Mouse (Mus musculus): ENCODE measurements around the gene Ak7. TPM values are rescaled to one million over a fixed set of nuclear protein-coding genes. Genes with fewer than 3 reads are reported as not detected.

The Ak7 gene
- polyA plus RNA-seq, 1 experiment from 2014 or later, result 0.21 TPM

DNA sequence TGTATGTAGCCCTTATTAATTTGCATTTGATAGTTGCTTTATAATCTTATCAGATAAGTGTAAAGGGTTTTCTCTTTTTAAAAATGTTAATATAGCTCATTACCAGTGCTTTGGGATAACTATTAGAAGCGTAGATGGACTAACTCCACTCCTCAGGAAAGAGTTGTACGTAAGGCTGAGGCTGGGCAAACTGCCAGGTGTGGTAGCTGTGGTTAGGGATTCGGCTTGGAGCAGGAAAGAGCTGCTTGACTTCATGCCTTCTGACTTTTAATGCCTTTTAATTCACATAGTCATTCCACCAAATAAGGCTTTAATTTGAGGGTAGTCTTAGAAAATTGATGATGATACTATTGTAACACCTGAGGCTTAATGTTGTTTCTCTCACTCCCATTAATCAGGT is 103.2 kb downstream of the Ak7 start:
- Histone ChIP-seq H3K4me1 (ENCODE audit: insufficient read depth) (0 out of 2 replicates have a peak, but pooled peaks cover 5% of the 10 kb centered on the region), H3K9ac (replicated peaks) (no peak overlapping the region), H3K27ac (ENCODE audit: low read depth) (no peak overlapping the region), H3K27me3 (ENCODE audit: insufficient read depth, low read length) (no peaks in the 10 kb centered on the region), H3K36me3 (replicated peaks; ENCODE audit: insufficient read depth, low read length) (peaks cover 69% of the 10 kb centered on the region), H3K4me2 (ENCODE audit: low read depth, low read length) (no peak overlapping the region), H3K4me3 (ENCODE audit: low read depth, low read length) (no peak overlapping the region), H3K9me3 (ENCODE audit: low read length) (no peaks in the 10 kb centered on the region)
- ATAC-seq (no peak), DNase-seq (no peak)
- 62% methylated on average over 3 of the region's 3 CpGs for WGBS (ENCODE audit: insufficient replicate concordance)
- TF ChIP-seq EP300 (IDR thresholded peaks at IDR 0.05; ENCODE audit: low read depth) (no peak), CTCF (IDR thresholded peaks at IDR 0.05; ENCODE audit: low read depth) (no peak)

GRCm38 (mm10) chr12:105810608-105811007 is 104.8 kb downstream of the Ak7 start:
- no peaks in the 10 kb centered on the region for H3K27me3 ChIP-seq (ENCODE audit: insufficient read depth, low read length)
- no peak for TF ChIP-seq CTCF (IDR thresholded peaks at IDR 0.05; ENCODE audit: low read depth)
- H3K9me3 ChIP-seq (ENCODE audit: low read length), result no peaks in the 10 kb centered on the region
- ATAC-seq (no peak), DNase-seq (no peak)
- WGBS (ENCODE audit: insufficient replicate concordance), result 61% methylated on average over 6 of the region's 6 CpGs
- no peak overlapping the region for H3K27ac ChIP-seq (ENCODE audit: low read depth)
- H3K4me1 ChIP-seq (ENCODE audit: insufficient read depth), result 0 out of 2 replicates have a peak, but pooled peaks cover 2% of the 10 kb centered on the region
- H3K36me3 ChIP-seq (replicated peaks; ENCODE audit: insufficient read depth, low read length), result peaks cover 75% of the 10 kb centered on the region
- H3K4me2 ChIP-seq (ENCODE audit: low read depth, low read length), result no peak overlapping the region
- H3K9ac ChIP-seq (replicated peaks), result no peak overlapping the region
- H3K4me3 ChIP-seq (ENCODE audit: low read depth, low read length), result no peak overlapping the region

GRCm38 (mm10) chr12:105813957-105814356 is 108.2 kb downstream of the Ak7 start:
- TF ChIP-seq CTCF (IDR thresholded peaks at IDR 0.05; ENCODE audit: low read depth) (no peak), EP300 (IDR thresholded peaks at IDR 0.05; ENCODE audit: low read depth) (no peak)
- no peaks in the 10 kb centered on the region for H3K27me3 ChIP-seq (ENCODE audit: insufficient read depth, low read length)
- WGBS (ENCODE audit: insufficient replicate concordance), result 87% methylated on average over 6 of the region's 6 CpGs
- ATAC-seq, result no peak
- H3K4me1 ChIP-seq (ENCODE audit: insufficient read depth), result no peaks in the 10 kb centered on the region
- H3K9ac ChIP-seq (replicated peaks), result no peak overlapping the region
- H3K9me3 ChIP-seq (ENCODE audit: low read length), result no peaks in the 10 kb centered on the region
- DNase-seq, result no peak
- no peak overlapping the region for H3K4me3 ChIP-seq (ENCODE audit: low read depth, low read length)
- H3K4me2 ChIP-seq (ENCODE audit: low read depth, low read length), result no peak overlapping the region
- no peak overlapping the region for H3K27ac ChIP-seq (ENCODE audit: low read depth)
- peaks cover 75% of the 10 kb centered on the region for H3K36me3 ChIP-seq (replicated peaks; ENCODE audit: insufficient read depth, low read length)

DNA sequence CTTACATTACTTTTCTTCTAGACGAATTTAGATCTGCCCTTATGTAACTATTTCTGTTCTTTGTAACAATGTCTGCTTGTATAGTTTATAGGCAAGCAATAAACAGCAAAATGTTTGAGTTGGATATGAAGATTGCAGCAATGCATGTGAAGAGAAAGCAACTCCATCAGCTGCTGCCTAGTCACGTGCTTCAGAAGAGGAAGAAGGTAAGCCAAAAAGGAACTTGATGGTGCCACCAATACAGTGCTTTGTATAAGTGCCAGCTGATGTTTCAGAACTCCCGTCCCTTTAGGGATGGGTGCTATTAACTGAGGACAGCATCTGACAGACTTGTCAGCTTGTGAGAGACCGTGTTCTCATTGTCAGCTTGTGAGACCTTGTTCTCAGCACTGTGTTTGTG is 117.7 kb downstream of the Ak7 start:
- Histone ChIP-seq H3K4me3 (ENCODE audit: low read depth, low read length) (no peak overlapping the region), H3K9me3 (ENCODE audit: low read length) (no peaks in the 10 kb centered on the region), H3K4me2 (ENCODE audit: low read depth, low read length) (no peak overlapping the region), H3K27me3 (ENCODE audit: insufficient read depth, low read length) (no peaks in the 10 kb centered on the region), H3K27ac (ENCODE audit: low read depth) (no peak overlapping the region), H3K9ac (replicated peaks) (no peak overlapping the region), H3K4me1 (ENCODE audit: insufficient read depth) (0 out of 2 replicates have a peak, but pooled peaks cover 3% of the 10 kb centered on the region), H3K36me3 (replicated peaks; ENCODE audit: insufficient read depth, low read length) (peaks cover 85% of the 10 kb centered on the region)
- DNase-seq (no peak), ATAC-seq (no peak)
- 75% methylated on average over 4 of the region's 4 CpGs for WGBS (ENCODE audit: insufficient replicate concordance)
- TF ChIP-seq CTCF (IDR thresholded peaks at IDR 0.05; ENCODE audit: low read depth), result no peak
- TF ChIP-seq EP300 (IDR thresholded peaks at IDR 0.05; ENCODE audit: low read depth), result no peak

DNA sequence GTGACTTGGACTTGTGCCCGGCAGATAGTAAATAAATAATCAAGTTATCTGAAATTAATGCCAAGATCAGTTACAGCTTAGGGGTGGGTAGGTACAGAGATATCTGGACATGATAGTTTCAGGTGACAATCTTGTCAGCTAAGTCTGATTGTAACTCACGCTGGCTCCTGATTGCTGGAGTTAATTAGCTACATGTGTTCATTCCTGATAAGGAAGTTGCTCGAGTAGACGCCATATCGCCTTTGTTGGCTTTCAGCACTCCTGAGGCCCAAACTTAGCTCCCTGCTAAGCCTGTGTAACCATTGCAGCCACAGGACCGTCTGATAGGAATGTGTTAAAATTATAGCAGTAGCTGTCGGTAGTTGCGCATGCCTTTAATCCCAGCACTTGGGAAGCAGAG is 119.0 kb downstream of the Ak7 start:
- ATAC-seq (peak; percentile 77), DNase-seq (no peak)
- H3K4me1 ChIP-seq (ENCODE audit: insufficient read depth), result 0 out of 2 replicates have a peak, but pooled peaks cover 3% of the 10 kb centered on the region
- no peak overlapping the region; the same call in 1 of the 2 replicates for H3K27ac ChIP-seq (ENCODE audit: low read depth)
- H3K4me3 ChIP-seq (ENCODE audit: low read depth, low read length), result no peak overlapping the region
- WGBS (ENCODE audit: insufficient replicate concordance), result 44% methylated on average over 8 of the region's 8 CpGs
- H3K9ac ChIP-seq (replicated peaks), result no peak overlapping the region
- TF ChIP-seq EP300 (IDR thresholded peaks at IDR 0.05; ENCODE audit: low read depth) (peak; percentile 75), CTCF (IDR thresholded peaks at IDR 0.05; ENCODE audit: low read depth) (no peak)
- H3K9me3 ChIP-seq (ENCODE audit: low read length), result no peaks in the 10 kb centered on the region
- peaks cover 88% of the 10 kb centered on the region for H3K36me3 ChIP-seq (replicated peaks; ENCODE audit: insufficient read depth, low read length)
- no peak overlapping the region for H3K4me2 ChIP-seq (ENCODE audit: low read depth, low read length)
- no peaks in the 10 kb centered on the region for H3K27me3 ChIP-seq (ENCODE audit: insufficient read depth, low read length)

GRCm38 (mm10) chr12:105825266-105825665 is 119.5 kb downstream of the Ak7 start:
- H3K9me3 ChIP-seq (ENCODE audit: low read length), result no peaks in the 10 kb centered on the region
- no peak overlapping the region for H3K4me2 ChIP-seq (ENCODE audit: low read depth, low read length)
- TF ChIP-seq EP300 (IDR thresholded peaks at IDR 0.05; ENCODE audit: low read depth) (no peak), CTCF (IDR thresholded peaks at IDR 0.05; ENCODE audit: low read depth) (no peak)
- DNase-seq (no peak), ATAC-seq (no peak)
- H3K4me1 ChIP-seq (ENCODE audit: insufficient read depth), result 0 out of 2 replicates have a peak, but pooled peaks cover 3% of the 10 kb centered on the region
- no peak overlapping the region for H3K27ac ChIP-seq (ENCODE audit: low read depth)
- 76% methylated on average over 4 of the region's 4 CpGs for WGBS (ENCODE audit: insufficient replicate concordance)
- no peaks in the 10 kb centered on the region for H3K27me3 ChIP-seq (ENCODE audit: insufficient read depth, low read length)
- H3K4me3 ChIP-seq (ENCODE audit: low read depth, low read length), result no peak overlapping the region
- no peak overlapping the region for H3K9ac ChIP-seq (replicated peaks)
- H3K36me3 ChIP-seq (replicated peaks; ENCODE audit: insufficient read depth, low read length), result peaks cover 88% of the 10 kb centered on the region

Other genes with a start within 250 kb of the Ak7 start
- 0.05 TPM in 1 of 2 replicates, not detected in the other for gene Bdkrb2, start 142.8 kb upstream of the Ak7 start, polyA plus RNA-seq (2015; fragmentation: Nextera tagmentation; extraction: Ambion mirVana)
- not detected in 2 replicates for gene Bdkrb1, start 102.9 kb upstream of the Ak7 start, polyA plus RNA-seq (2015; fragmentation: Nextera tagmentation; extraction: Ambion mirVana)
- 12.1 and 16.3 TPM in 2 replicates for gene Gskip, start 21.1 kb upstream of the Ak7 start, polyA plus RNA-seq (2015; fragmentation: Nextera tagmentation; extraction: Ambion mirVana)
- 3.9 and 4.0 TPM in 2 replicates for gene Atg2b, start 20.8 kb upstream of the Ak7 start, polyA plus RNA-seq (2015; fragmentation: Nextera tagmentation; extraction: Ambion mirVana)
- gene Papola, start 78.7 kb downstream of the Ak7 start, polyA plus RNA-seq (2015; fragmentation: Nextera tagmentation; extraction: Ambion mirVana), result 66.7 and 70.7 TPM in 2 replicates

Data from liver, postnatal 0 days (tissue).